Mouse (Mus musculus) heart, adult 18-20 months (tissue): ENCODE results near the gene Tas2r108. TPM values are rescaled to one million over a fixed set of nuclear protein-coding genes. Genes with fewer than 3 reads are reported as not detected.
A peak's percentile ranks its signal among the peaks of the same experiment; 100 is the strongest.

ENCODE experiments used
- DNase-seq, 2 experiments: peaks; one replicate each; pipeline ENCODE4 v3.0.0; 2021 to 2022; ENCODE audit warnings: mixed read lengths in 1 of 2
- long read RNA-seq, 2 experiments: library from polyadenylated mRNA; stranded (forward); transcript quantifications; one replicate each; pipeline ENCODE4 v2.0.0; 2021
- total RNA-seq, 2 experiments: library from RNA; stranded (reverse); gene quantifications; 2 replicates each; pipeline ENCODE4 v1.2.3; 2021

Tas2r108 gene
- total RNA-seq, result not detected
- long read RNA-seq, experiment 1, result 0 reads
- long read RNA-seq, experiment 2, result 0 reads

DNA sequence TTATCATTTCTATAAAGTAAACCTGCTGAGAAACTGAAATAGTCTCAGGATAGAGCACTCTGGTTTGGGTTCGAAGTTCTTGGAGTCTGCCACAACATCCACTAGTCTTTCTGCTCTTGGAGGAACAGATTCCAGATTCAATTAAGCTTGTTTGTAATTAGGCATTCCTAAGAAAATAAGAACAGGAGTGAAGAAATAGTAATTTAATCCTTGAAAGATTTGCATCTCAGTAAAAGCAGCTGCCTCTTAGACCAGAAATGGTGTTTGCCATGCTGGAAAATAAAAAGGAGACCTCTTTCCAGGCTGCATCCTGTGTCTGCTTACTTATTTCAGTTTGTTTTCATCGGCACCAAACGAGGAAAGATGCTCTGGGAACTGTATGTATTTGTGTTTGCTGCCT, at the start of gene Tas2r108:
Tas2r108 (plus strand) TSS at position 301 of the 400 bp plus-strand sequence.
- no peak for DNase-seq

GRCm38 (mm10) chr6:40448626-40449025, 44.7 kb upstream of the Tas2r108 start:
- no peak for DNase-seq

GRCm38 (mm10) chr6:40454436-40455041, 38.8 kb upstream of the Tas2r108 start:
- peak in 1 of 2 experiments; percentile 25 for DNase-seq

- DNase-seq, result no peak
Measured at GRCm38 (mm10) chr6:40465710-40466109, 27.6 kb upstream of the Tas2r108 start.

GRCm38 (mm10) chr6:40470916-40471719, 22.2 kb upstream of the Tas2r108 start, which contains the start of gene Ssbp1:
Ssbp1 (plus strand) TSS chr6:40471352.
- DNase-seq, result peak; percentile 94

DNA sequence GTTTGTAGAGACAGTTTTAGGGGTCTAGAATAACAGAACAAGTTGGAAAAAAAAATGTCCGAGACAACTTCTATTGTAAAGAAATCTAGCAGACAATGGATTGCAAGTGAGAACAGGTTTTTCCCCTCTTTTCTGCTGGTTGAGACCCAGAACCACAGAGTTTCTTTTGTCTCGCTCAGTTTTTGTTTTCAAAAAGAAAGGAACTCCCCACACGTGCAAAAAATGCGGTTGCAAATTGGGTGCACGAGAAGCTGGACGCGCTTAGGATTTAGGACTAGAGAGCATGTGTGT, 21.7 kb upstream of the Tas2r108 start:
- DNase-seq, result peak in 1 of 2 experiments; percentile 1

DNA sequence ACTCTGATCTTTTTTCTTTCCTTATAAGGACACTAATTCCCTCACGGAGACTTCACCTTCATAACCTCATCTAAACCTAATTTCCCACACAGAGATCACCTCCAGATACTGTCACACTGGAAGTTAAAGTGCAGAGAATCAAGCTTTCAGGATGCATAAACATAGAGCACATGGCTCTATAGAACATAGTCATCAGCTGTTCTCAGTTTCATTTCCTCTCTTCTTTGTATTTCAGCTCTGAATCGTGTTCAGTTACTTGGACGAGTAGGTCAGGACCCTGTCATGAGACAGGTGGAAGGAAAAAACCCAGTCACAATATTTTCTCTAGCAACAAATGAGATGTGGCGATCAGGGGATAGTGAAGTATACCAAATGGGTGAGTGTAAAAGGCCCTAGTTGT, 17.2 kb upstream of the Tas2r108 start:
- no peak for DNase-seq

GRCm38 (mm10) chr6:40479705-40480104, 13.6 kb upstream of the Tas2r108 start:
- DNase-seq, result peak in 1 of 2 experiments; percentile 12

- DNase-seq, result no peak
Measured at GRCm38 (mm10) chr6:40482318-40482717, 11.0 kb upstream of the Tas2r108 start.

GRCm38 (mm10) chr6:40490933-40491332, 2.4 kb upstream of the Tas2r108 start, which contains the start of gene Tas2r137:
Tas2r137 (plus strand) TSS chr6:40491233.
- no peak for DNase-seq

GRCm38 (mm10) chr6:40519408-40519807, 26.1 kb downstream of the Tas2r108 start, which contains the start of gene Prss37:
Prss37 (minus strand) TSS chr6:40519508.
- DNase-seq, result no peak

Other genes starting within 250 kb of the Tas2r108 start
- 10 to 100 TPM; 17.2 to 18.7 TPM for gene Agk, start 168.4 kb upstream of the Tas2r108 start, total RNA-seq
- 1 to 10 TPM; 4.0 to 4.3 TPM for gene E330009J07Rik, start 57.4 kb upstream of the Tas2r108 start, total RNA-seq
- gene Wee2, start 54.4 kb upstream of the Tas2r108 start, total RNA-seq, result not detected
- 10 to 100 TPM; 31.9 to 32.3 TPM for gene Ssbp1, start 22.2 kb upstream of the Tas2r108 start, total RNA-seq
- gene Tas2r137, start 2.3 kb upstream of the Tas2r108 start, total RNA-seq, result not detected
- not detected for gene Prss37, start 26.0 kb downstream of the Tas2r108 start, total RNA-seq
- gene Olfr461, start 61.5 kb downstream of the Tas2r108 start, total RNA-seq, result not detected
- not detected for gene Olfr460, start 76.0 kb downstream of the Tas2r108 start, total RNA-seq
- under 1 TPM; 0.54 to 0.92 TPM for gene Clec5a, start 92.3 kb downstream of the Tas2r108 start, total RNA-seq
- not detected for gene Tas2r138, start 119.8 kb downstream of the Tas2r108 start, total RNA-seq
- under 1 TPM; 0.10 to 0.12 TPM for gene Mgam, start 135.3 kb downstream of the Tas2r108 start, total RNA-seq